Mouse (Mus musculus) brain, embryonic 14.5 days (tissue): ENCODE measurements around the gene Cacna2d1.

Experiments
- CTCF ChIP-seq: fragments of 200-500 bp; IDR thresholded peaks from 2 replicates; pipeline ENCODE4 v1.5.1; 2012; ENCODE audit warnings: inconsistent platforms, mild to moderate bottlenecking, moderate library complexity, borderline replicate concordance; ENCODE audit not compliant: insufficient read depth, insufficient read length; ENCODE audit errors: extremely low read depth
- POLR2A ChIP-seq: fragments of 200-500 bp; IDR thresholded peaks from 2 replicates; pipeline ENCODE4 v1.6.1; 2012; ENCODE audit warnings: mild to moderate bottlenecking, inconsistent platforms, borderline replicate concordance; ENCODE audit not compliant: poor library complexity, insufficient read depth, insufficient read length, severe bottlenecking; ENCODE audit errors: extremely low read depth

- TF ChIP-seq POLR2A (no peak), CTCF (no peak)
Observed at GRCm38 (mm10) chr5:16362076-16362475, 427.6 kb downstream of the Cacna2d1 start.
